Mouse (Mus musculus): ENCODE results near the gene Usp54. TPM values are rescaled to one million over a fixed set of nuclear protein-coding genes. Genes with fewer than 3 reads are reported as not detected.

The Usp54 gene
- polyA plus RNA-seq (2012), result 0.04 and 0.05 TPM in 2 replicates

GRCm38 (mm10) chr14:20640644-20641437, at the start of gene Usp54:
Gene Usp54 (minus strand): TSS chr14:20641063.
- Histone ChIP-seq H3K4me3 (replicated peaks) (peak within 1 kb of the TSS; percentile 87), H3K4me1 (ENCODE audit: control insufficient read depth) (peaks cover 28% of the 10 kb centered on the region), H3K9me3 (ENCODE audit: control insufficient read depth, low read length) (no peaks in the 10 kb centered on the region), H3K36me3 (ENCODE audit: control insufficient read depth) (no peaks in the 10 kb centered on the region), H3K27me3 (ENCODE audit: control insufficient read depth) (no peaks in the 10 kb centered on the region)
- no peak for TF ChIP-seq TAL1 (IDR thresholded peaks at IDR 0.05; ENCODE audit: low read length)
- TF ChIP-seq GATA1 (IDR thresholded peaks at IDR 0.05; ENCODE audit: low read length), result no peak

DNA sequence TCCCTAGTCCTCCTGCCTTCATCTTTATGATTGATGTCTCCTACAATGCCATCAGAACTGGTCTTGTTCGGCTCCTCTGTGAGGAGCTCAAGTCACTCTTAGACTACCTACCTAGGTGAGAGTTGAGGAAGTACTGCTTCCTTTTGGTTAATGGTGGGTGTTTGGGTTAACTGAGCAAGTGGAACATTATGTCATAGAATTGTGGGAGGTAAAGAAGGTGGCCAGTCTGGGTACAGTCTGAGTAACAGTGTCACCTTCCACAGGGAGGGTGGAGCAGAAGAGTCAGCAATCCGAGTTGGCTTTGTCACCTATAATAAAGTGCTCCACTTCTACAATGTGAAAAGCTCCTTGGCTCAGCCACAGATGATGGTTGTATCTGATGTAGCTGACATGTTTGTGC, 48.1 kb upstream of the Usp54 start:
- no peak overlapping the region for H3K4me3 ChIP-seq (replicated peaks)
- H3K4me1 ChIP-seq (ENCODE audit: control insufficient read depth), result peaks cover 7% of the 10 kb centered on the region
- no peaks in the 10 kb centered on the region for H3K27me3 ChIP-seq (ENCODE audit: control insufficient read depth)
- H3K9me3 ChIP-seq (ENCODE audit: control insufficient read depth, low read length), result no peaks in the 10 kb centered on the region
- peaks cover 99% of the 10 kb centered on the region for H3K36me3 ChIP-seq (ENCODE audit: control insufficient read depth)
- TF ChIP-seq TAL1 (IDR thresholded peaks at IDR 0.05; ENCODE audit: low read length) (no peak), GATA1 (IDR thresholded peaks at IDR 0.05; ENCODE audit: low read length) (no peak)

DNA sequence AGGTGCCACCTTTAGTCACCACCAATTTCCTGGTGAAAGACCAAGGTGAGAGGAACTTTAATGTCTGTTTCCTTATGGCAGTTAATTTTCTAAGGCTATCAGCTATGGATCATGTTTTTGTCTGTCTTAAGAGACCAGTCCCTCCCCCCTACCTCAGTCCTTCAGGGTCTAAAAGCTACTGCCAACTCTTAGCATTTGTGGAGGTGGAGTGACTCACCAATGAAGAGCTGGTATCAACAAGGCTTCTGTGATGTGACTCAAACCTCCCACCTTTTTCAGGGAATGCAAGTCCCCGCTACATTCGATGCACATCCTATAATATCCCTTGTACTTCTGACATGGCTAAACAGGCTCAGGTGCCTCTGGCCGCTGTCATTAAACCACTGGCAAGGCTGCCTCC, 45.7 kb upstream of the Usp54 start:
- H3K36me3 ChIP-seq (ENCODE audit: control insufficient read depth), result peaks cover 99% of the 10 kb centered on the region
- no peak overlapping the region for H3K4me3 ChIP-seq (replicated peaks)
- peaks cover 7% of the 10 kb centered on the region for H3K4me1 ChIP-seq (ENCODE audit: control insufficient read depth)
- no peaks in the 10 kb centered on the region for H3K9me3 ChIP-seq (ENCODE audit: control insufficient read depth, low read length)
- TF ChIP-seq TAL1 (IDR thresholded peaks at IDR 0.05; ENCODE audit: low read length), result no peak
- TF ChIP-seq GATA1 (IDR thresholded peaks at IDR 0.05; ENCODE audit: low read length), result no peak
- no peaks in the 10 kb centered on the region for H3K27me3 ChIP-seq (ENCODE audit: control insufficient read depth)

GRCm38 (mm10) chr14:20682498-20682897, 41.6 kb upstream of the Usp54 start:
- peaks cover 8% of the 10 kb centered on the region for H3K4me1 ChIP-seq (ENCODE audit: control insufficient read depth)
- TF ChIP-seq TAL1 (IDR thresholded peaks at IDR 0.05; ENCODE audit: low read length), result no peak
- no peak for TF ChIP-seq GATA1 (IDR thresholded peaks at IDR 0.05; ENCODE audit: low read length)
- H3K9me3 ChIP-seq (ENCODE audit: control insufficient read depth, low read length), result no peaks in the 10 kb centered on the region
- no peak overlapping the region for H3K4me3 ChIP-seq (replicated peaks)
- H3K36me3 ChIP-seq (ENCODE audit: control insufficient read depth), result peaks cover 100% of the 10 kb centered on the region
- H3K27me3 ChIP-seq (ENCODE audit: control insufficient read depth), result no peaks in the 10 kb centered on the region

- peaks cover 100% of the 10 kb centered on the region for H3K36me3 ChIP-seq (ENCODE audit: control insufficient read depth)
- H3K4me3 ChIP-seq (replicated peaks), result no peak overlapping the region
- H3K4me1 ChIP-seq (ENCODE audit: control insufficient read depth), result peaks cover 8% of the 10 kb centered on the region
- no peak for TF ChIP-seq TAL1 (IDR thresholded peaks at IDR 0.05; ENCODE audit: low read length)
- TF ChIP-seq GATA1 (IDR thresholded peaks at IDR 0.05; ENCODE audit: low read length), result no peak
- no peaks in the 10 kb centered on the region for H3K27me3 ChIP-seq (ENCODE audit: control insufficient read depth)
- H3K9me3 ChIP-seq (ENCODE audit: control insufficient read depth, low read length), result no peaks in the 10 kb centered on the region
These were observed 40.9 kb upstream of the Usp54 start for GRCm38 (mm10) chr14:20681742-20682141.

DNA sequence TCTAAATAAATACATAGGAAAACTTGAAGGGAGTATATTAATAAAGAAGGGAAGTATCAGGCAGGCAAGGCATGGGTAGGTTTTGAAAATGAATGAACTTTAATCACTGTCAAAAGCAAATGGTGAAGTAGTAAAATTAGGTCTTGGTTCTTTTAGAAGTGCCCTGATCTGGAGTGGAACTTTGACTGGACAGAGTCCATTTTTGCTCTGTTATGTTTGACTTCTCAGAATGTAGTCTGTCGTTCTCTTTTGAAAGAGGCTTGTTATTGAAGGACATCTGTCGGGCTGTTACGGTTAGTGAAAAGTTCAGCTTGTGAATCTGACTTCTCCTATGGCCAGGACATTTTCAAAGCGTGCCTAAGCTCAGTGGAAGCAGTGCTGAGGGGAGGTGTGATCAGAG, 37.0 kb upstream of the Usp54 start:
- Histone ChIP-seq H3K36me3 (ENCODE audit: control insufficient read depth) (peaks cover 76% of the 10 kb centered on the region), H3K27me3 (ENCODE audit: control insufficient read depth) (no peaks in the 10 kb centered on the region), H3K4me1 (ENCODE audit: control insufficient read depth) (peaks cover 34% of the 10 kb centered on the region), H3K4me3 (replicated peaks) (no peak overlapping the region), H3K9me3 (ENCODE audit: control insufficient read depth, low read length) (peaks cover 2% of the 10 kb centered on the region)
- TF ChIP-seq TAL1 (IDR thresholded peaks at IDR 0.05; ENCODE audit: low read length) (no peak), GATA1 (IDR thresholded peaks at IDR 0.05; ENCODE audit: low read length) (no peak)

DNA sequence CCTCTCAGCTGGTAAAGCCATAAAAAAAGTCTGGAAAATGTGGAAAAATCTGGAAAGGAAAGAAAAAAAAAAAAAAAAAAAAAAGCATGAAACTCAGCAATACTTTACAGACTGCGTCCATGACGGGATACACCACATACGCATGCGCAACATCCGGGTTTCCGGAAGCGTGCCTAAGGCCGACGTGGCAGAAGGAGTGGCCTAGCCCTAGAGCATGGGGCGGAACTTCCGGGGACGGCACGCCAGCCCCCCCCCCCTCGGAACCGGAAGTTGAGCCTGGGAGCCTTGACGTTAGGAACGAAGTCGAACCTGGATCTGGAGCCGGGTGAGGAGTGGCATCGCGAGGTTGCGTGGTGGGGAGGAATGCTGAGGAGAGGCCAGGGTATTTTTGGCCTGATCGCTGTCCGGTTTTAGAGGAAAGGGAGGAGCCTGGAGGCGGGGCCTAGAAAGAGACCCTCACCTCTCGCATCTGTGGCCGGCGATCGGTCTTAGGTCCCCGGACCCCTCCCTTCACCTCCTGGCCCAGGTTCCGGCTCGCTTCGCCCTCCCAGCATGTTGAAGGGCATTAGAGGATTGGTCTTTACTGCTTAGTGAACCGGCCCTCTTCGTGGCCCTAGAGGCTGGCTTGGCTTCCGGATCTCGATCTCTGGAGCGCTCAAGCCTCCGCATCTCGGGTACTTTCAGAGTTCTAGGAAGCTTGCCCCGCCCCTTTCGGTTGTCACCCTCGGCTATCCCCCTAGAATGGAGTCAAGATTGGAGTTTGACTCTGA, 33.4 kb upstream of the Usp54 start, which contains the start of gene Sec24c:
Sec24c (plus strand) TSS at position 245 of the 770 bp plus-strand sequence.
- peaks cover 39% of the 10 kb centered on the region for H3K36me3 ChIP-seq (ENCODE audit: control insufficient read depth)
- peaks cover 32% of the 10 kb centered on the region for H3K4me1 ChIP-seq (ENCODE audit: control insufficient read depth)
- TF ChIP-seq TAL1 (IDR thresholded peaks at IDR 0.05; ENCODE audit: low read length) (no peak), GATA1 (IDR thresholded peaks at IDR 0.05; ENCODE audit: low read length) (no peak)
- H3K27me3 ChIP-seq (ENCODE audit: control insufficient read depth), result peaks cover 15% of the 10 kb centered on the region
- H3K4me3 ChIP-seq (replicated peaks), result peak within 1 kb of the TSS; percentile 74
- peaks cover 2% of the 10 kb centered on the region for H3K9me3 ChIP-seq (ENCODE audit: control insufficient read depth, low read length)

DNA sequence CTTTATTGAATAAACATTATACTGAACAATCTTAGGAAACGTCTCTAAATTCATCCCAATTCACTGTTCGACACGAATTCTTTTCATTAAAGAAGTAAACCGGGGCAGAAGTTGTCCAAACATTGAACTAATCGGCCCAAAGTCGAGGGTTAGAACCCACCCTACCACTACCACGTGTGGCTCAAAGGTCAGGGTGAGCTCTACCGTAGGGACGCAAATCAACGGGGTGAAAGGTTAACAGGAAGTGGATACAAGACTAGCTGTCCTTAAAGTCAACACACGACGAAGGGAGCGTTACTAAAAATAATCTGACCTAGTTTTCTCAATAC, 32.8 kb upstream of the Usp54 start:
- TF ChIP-seq TAL1 (IDR thresholded peaks at IDR 0.05; ENCODE audit: low read length), result no peak
- no peak for TF ChIP-seq GATA1 (IDR thresholded peaks at IDR 0.05; ENCODE audit: low read length)
- peaks cover 21% of the 10 kb centered on the region for H3K27me3 ChIP-seq (ENCODE audit: control insufficient read depth)
- H3K9me3 ChIP-seq (ENCODE audit: control insufficient read depth, low read length), result peaks cover 2% of the 10 kb centered on the region
- H3K4me1 ChIP-seq (ENCODE audit: control insufficient read depth), result peaks cover 32% of the 10 kb centered on the region
- H3K36me3 ChIP-seq (ENCODE audit: control insufficient read depth), result peaks cover 33% of the 10 kb centered on the region
- peak overlapping the region; percentile 74 for H3K4me3 ChIP-seq (replicated peaks)

DNA sequence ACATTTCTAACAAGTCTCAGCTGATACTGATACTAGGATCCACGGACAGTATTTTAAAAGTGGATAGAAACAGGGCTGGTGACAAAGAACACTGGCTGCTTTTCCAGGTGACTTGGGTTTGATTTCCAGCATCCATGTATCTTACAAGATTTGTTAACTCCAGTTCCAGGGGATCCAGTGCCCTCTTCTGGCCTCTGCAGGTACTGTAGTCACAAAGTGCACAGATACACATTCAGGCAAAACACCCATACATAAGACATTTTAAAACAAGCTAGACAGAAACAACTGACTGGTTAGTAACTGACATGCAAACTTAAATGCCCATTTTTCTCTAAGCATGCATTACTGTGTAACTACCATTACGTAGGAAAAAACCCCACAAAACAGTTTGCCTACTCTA, 32.1 kb upstream of the Usp54 start:
- Histone ChIP-seq H3K36me3 (ENCODE audit: control insufficient read depth) (peaks cover 26% of the 10 kb centered on the region), H3K4me1 (ENCODE audit: control insufficient read depth) (peaks cover 32% of the 10 kb centered on the region), H3K27me3 (ENCODE audit: control insufficient read depth) (peaks cover 28% of the 10 kb centered on the region), H3K9me3 (ENCODE audit: control insufficient read depth, low read length) (peaks cover 2% of the 10 kb centered on the region), H3K4me3 (replicated peaks) (peak overlapping the region; percentile 74)
- no peak for TF ChIP-seq TAL1 (IDR thresholded peaks at IDR 0.05; ENCODE audit: low read length)
- no peak for TF ChIP-seq GATA1 (IDR thresholded peaks at IDR 0.05; ENCODE audit: low read length)
